Mouse (Mus musculus) brain, embryonic 14.5 days (tissue): ENCODE measurements at regions not wholly inside any gene's neighbourhood (a gene's known extent, or its start where the extent isn't known, plus 50 kb on each side); places are given as distances from the start of the nearest gene placed in this dataset.

ENCODE experiments used
- DNase-seq: peaks from one replicate; pipeline ENCODE4 v3.0.0-alpha.2; 2011; ENCODE audit warnings: low read depth
- CTCF ChIP-seq: fragments of 200-500 bp; IDR thresholded peaks from 2 replicates; pipeline ENCODE4 v1.5.1; 2012; ENCODE audit warnings: inconsistent platforms, mild to moderate bottlenecking, moderate library complexity, borderline replicate concordance; ENCODE audit not compliant: insufficient read depth, insufficient read length; ENCODE audit errors: extremely low read depth
- POLR2A ChIP-seq: fragments of 200-500 bp; IDR thresholded peaks from 2 replicates; pipeline ENCODE4 v1.6.1; 2012; ENCODE audit warnings: mild to moderate bottlenecking, inconsistent platforms, borderline replicate concordance; ENCODE audit not compliant: poor library complexity, insufficient read depth, insufficient read length, severe bottlenecking; ENCODE audit errors: extremely low read depth

DNA sequence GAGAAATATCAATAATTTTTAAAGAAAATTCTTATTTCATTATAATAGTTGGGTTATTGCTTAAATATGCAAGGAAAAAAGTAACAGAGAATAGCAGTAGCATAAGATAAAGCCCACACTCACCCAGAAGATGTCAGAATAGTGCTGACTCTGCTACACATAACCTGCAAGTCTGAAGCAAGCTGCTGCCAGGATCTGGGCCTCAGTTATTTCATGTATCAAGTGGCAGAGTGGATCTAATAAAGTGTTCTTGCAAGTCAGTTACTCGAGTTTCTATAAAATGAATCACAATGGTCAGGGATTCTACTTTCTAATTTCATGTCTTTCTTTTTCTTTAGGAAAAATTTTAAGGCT, 466.2 kb downstream of the Klhl13 start:
- no peak for DNase-seq
- no peak for TF ChIP-seq CTCF
- no peak for TF ChIP-seq POLR2A

DNA sequence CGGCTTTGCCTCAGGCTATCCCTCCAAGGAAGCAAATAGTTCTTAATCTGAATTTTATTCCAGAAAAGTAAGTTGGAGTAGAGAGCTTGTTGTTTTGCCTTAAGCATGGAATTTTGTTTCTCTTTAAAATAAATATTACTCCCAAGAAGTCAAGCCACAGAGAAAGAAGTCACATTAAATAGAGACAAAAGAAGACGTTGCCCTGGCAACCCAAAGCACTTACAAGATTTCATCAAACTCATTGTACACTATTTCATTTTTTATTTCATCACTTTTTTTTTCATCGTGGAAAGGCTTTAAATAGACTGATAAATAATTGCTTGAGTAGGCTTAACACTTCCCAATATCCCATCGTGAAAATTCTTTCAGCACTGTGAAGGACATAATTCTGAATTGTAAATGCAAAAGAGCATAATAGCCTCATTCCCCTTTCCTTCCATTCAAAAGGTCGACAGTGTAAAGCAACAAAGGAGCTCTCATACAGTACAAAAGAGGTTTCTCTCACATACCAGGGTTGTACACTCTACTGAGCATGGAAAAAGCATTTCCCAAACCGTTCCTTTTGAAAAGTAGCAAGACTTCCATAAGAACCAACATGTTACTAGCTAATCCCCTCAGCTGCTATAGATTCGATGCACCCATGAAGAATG, 466.7 kb downstream of the Klhl13 start:
- TF ChIP-seq POLR2A (no peak), CTCF (no peak)
- DNase-seq = peak; percentile 82

DNA sequence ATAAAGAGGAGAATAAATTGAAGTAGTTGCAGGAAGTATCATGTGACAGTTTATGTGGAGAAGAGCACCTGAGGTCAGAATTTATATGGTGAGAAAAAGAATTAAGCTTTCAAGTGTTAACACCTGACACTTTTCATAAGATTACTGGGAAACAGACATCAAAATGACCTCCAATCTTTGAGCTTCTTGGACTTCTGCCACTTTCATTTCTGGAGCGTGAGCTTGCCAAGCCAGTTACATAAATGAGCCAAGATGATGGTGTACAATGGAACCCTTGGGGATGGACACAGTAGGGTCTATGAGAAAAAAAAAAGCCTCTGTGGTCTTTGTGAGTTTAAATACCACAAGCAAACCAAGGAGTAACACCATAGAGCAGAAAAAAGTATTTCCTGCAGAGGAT, 495.1 kb downstream of the Klhl13 start:
- DNase-seq = peak; percentile 40
- no peak for TF ChIP-seq POLR2A
- no peak for TF ChIP-seq CTCF

DNA sequence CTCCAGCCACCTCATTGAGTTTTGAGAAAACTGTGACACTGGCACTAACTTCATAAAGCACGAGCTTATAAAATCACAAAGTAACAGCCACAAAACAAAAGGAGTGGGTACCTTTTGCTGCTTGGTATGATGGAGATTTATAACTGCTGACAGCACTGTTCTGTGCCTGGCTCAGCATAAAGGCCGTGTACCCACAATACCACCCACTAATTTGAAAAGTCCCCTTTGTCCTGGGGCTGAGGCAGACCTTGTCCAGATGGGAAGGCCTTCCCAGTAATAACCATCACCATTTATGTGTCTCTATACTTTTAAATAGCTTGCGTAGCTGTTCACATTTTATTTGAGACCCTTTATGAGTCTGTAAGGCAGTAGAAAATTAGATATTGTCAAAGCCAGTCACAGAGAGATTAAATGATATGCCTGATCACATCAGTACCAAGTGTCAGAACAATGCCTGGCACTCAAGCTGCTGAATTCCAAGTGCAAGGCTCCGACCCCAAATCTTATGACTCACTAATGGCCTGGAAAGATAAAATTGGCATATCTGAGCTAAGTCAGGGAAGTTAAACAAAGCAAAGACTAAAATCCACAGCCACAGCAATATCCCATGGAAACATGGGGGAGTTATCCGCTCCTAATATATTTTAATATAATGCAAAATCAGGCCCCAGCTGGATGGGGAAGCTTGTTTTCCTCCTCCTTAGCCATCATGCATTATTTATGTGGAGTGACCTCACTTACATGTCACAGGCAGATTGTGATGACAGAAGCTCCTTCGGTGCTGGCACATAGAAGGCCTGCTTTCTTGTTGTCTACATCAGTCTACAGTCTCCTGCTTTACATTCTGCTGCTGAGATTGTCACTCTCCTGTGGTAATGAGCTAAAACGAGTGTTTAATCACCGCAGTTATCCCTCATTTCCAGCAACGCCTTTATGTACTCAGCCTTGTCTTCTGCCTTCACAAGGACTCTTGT, 515.1 kb downstream of the Klhl13 start:
- TF ChIP-seq CTCF (no peak), POLR2A (no peak)
- DNase-seq = peak; percentile 94

DNA sequence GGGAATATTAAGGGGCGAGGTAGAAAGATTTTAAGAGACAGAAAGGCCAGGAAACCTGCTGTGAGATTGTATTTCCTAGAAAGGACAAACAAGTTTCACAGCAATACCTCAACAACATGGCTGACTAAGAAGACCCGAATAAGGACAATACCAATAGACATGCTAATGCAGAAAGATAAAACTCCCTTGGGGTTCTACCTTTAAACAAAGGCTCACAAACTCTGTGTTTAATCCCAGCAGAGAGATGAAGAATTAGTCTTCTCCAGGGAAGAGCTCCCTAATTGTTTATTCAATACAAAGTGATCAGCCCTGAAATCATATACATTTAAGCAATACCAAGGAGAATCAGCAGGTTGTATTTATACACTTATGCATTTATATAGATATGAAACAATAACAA, 516.1 kb downstream of the Klhl13 start:
- no peak for TF ChIP-seq CTCF
- TF ChIP-seq POLR2A = no peak
- DNase-seq = no peak

DNA sequence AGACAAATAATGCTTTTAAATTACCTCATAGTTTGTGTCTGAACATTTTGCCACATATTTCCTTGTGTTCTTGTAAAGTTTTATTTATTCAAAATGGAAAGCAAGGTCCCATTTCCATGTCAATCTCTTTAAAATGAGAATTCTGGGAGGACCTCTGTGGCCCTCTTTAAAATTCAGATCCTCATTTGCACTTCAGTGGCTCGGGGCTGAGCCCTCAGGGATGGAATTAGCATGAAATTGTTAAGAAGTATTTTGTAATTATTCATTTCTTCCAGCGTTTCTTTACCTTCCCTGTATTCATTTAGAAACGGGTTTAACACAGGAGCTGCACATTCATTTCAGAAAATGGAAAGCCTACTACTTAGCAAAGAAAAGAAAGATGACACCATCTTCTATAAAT, 531.7 kb downstream of the Klhl13 start:
- no peak for TF ChIP-seq POLR2A
- no peak for TF ChIP-seq CTCF
- peak; percentile 69 for DNase-seq

DNA sequence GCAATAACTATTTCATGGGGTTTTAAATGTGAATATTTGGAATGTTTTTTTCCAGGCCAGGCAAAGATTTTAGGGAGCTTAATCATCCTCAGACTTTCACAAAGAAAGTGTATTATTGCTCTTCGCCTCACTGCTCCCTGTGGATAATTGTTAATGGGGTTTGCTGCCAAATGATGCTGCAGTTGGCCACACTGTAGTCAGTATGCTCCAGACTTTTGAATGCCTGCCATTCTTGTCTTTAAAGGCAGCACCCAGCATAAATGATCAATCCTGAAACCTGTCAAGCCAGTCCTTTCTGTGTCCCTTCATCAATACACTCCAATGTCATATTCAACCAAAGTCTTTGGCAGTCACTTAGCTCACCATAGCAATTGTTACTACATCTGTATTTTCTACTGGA, 559.7 kb downstream of the Klhl13 start:
- peak; percentile 41 for DNase-seq
- TF ChIP-seq CTCF (no peak), POLR2A (no peak)

DNA sequence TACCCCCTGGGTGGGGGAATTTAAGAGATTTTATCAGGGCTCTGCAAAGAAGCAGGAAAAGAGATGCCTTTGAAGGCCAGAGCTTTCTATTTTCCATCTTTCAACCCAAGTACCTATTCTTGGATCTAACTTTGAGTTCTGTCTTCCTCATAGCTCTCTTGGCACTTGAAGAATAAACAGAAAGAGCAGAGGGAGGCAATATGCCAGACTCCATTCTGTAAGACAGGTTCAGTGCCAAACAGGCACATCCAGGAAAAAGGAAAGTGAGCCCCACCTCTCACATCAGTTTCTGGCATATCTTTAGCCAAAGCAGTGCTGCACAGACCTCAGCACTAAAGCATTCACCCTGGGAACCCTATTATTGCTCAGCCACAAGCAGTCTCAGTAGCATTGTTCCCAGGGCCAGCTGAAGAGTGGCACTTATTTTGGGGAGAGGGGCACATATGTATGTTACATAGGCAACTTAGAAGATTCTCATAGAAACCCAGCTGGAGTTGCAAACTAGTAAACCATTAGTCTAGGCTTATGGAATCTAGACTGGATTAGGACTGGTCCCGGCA, 594.8 kb downstream of the Klhl13 start:
- no peak for TF ChIP-seq POLR2A
- TF ChIP-seq CTCF = no peak
- peak; percentile 78 for DNase-seq

DNA sequence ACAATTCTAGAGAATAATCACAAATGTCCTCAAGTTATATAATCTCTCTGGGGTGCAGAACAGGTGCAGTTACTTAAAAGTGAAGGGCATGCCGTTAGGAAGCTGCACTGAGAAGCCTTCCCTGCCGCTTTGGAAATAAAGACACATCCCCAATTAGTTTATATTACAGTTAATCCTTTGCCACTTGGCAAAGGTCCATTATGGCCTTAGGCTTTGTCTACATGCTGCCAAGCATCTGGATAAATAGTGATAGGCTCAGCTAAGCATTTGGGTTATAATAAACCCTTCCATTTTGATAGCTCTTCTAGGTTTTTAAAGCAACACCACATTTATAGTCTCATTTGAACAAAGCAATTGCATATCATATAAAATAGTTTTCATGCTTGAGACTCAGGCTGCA, 625.6 kb downstream of the Klhl13 start:
- DNase-seq = peak; percentile 68

DNA sequence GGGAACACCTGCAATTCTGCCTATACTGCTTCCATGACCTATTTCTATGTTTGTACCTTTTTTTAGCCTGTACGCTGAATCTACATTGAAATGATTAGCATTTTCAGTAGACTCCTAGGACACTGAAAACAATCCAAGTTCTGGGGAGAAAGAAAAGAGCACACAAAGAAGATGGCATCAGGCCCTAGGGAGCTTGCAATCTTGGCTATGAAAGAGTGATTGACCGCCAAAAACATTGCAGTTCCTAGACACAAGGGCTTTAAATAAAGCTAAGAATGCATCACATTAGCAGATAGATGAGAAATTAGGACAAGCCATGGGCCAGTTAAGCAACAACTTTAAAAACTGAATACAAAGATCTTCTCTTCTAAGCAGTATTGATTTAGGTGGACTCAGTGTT, 666.7 kb downstream of the Klhl13 start:
- peak; percentile 73 for DNase-seq
- TF ChIP-seq CTCF = no peak
- TF ChIP-seq POLR2A = no peak

More for the DNA sequence above, 625.6 kb downstream of the Klhl13 start:
- TF ChIP-seq CTCF (no peak), POLR2A (no peak)

DNA sequence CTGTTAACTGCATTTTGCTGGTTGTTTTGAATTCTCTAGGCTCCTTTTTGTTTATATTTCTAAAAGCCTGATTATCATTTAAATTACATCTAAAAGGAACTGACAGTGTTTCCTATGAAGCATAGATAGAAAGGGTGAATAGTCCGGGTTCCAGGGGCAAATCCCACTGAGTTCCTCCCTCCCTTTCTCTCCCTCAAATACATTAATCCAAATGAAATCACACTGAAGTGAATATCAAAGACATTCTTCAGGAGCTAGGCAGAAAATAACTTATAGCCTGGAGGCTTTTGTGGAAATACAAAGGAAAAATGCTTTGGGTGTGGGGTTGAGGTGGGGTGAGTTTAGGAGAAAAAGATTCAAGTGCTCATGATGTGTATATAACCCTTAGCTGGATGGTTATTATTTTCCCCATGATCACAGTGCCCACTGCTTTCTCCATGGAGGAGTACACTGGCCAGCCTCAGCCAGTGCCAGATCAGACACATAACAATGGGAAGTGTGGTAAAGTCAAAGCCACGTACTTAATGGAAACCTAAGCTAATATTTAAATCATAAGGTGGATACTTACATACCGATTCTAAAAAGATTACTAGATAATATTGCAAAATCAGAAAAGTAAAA, 707.0 kb downstream of the Klhl13 start:
- TF ChIP-seq CTCF (no peak), POLR2A (no peak)
- DNase-seq = peak; percentile 32
